Mouse (Mus musculus): ENCODE measurements around the gene Tada2a.

Gene Tada2a

DNA sequence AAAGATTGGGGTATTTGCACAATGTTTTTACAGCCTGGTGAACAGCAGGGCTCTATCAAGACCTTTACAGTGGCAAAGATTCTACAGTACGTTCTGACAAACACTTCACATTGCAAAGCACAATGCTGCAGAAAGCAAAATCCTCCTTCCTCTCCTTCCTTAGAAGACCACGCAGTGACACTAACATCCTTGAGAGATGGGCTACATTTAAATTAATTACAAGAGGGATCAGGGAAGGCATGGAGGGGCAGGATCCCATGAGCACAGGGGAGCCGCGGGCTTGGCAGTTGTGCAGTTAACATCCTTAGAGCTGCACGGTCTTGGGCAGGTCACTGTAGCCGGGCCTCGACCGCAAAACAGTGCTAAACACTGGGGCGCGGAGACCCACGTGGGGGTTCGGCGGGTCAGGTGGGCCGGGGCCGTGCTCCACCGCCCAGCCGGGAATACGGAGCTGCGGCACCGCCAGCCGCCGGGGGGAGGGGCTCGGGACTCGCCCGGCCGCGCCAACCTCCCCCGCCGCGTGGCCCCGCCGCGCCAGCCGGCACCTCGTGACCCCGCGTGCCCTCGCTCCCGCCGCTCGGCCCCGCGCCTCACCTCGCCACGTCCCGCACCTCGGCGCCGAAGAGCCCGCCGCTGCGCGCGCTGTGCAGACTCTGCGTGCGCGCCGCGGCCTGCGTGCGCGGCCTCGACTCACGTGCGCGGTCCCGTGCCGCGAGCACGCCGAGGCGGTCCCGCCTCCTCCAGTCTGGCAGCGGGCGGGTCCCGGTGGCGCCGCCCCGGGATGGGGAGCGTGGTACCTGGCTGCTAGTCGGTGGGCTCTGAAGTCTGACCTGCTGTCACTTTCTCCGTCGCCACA is at the start of gene Tada2a, which contains the start of gene Acaca:
Gene Tada2a, minus strand, starts transcription at position 658 of the 856 bp plus-strand sequence.
Gene Acaca, plus strand, starts transcription at position 730 of the 856 bp plus-strand sequence.
- peak; percentile 88 to 93 for DNase-seq

DNA sequence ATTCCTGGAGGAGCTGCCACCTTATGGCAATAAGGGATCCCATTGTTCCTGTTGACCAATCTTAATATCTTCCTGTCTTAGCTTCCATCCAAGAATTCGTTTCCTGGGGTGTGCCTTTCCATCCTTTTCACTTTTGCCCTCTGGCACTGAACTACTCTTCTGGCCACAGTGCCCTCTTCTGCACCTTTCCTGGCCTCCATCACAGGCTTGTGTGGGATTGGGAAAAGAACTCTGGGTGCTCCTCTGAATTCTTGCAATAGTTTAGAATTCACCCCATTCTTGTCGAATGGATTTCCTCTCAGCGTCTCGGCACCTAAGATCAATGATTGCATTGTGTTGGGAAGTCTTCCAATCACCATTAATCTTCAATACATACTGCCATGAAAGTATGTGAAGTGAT is 49.2 kb upstream of the Tada2a start:
- DNase-seq, result no peak

DNA sequence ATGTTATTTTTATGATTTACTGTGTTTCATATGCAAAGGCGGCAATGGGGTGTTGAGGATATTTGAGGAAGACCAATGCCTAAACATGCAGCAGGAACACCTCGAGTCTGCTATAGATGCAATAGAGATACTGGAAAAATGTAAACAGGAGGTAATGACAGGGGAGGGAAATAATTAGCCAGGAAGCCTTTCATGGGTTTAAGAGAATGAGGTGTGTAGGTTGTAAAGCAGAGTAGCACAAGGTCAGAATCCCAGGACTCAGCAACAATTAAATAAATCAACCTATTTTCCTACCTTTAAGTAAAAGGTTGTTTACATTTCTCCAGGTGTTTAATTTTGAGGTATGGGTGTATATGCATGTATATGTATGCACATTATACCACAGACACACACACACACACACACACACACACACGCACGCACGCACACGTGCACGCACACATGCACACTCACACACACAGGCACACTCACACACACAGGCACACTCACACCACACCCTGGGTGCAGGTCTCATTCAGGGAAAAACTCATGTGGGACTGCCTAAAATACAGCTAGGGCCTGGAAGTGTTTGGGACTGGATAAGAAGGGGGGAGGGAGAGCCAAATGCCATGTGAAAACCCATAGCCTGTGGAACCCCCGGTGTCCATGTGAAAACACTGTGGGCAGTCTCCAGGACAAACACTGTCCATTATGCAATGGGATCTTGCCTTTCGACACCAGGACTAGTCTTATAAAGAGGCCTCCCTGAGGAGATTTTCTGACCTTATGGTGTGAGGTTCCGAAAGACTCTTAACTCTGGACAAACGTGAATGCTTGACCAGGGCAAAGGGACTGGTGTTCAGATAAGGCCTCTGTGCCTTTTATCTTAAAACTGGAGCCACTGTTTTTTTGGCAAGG is 43.4 kb upstream of the Tada2a start:
- DNase-seq, result no peak

DNA sequence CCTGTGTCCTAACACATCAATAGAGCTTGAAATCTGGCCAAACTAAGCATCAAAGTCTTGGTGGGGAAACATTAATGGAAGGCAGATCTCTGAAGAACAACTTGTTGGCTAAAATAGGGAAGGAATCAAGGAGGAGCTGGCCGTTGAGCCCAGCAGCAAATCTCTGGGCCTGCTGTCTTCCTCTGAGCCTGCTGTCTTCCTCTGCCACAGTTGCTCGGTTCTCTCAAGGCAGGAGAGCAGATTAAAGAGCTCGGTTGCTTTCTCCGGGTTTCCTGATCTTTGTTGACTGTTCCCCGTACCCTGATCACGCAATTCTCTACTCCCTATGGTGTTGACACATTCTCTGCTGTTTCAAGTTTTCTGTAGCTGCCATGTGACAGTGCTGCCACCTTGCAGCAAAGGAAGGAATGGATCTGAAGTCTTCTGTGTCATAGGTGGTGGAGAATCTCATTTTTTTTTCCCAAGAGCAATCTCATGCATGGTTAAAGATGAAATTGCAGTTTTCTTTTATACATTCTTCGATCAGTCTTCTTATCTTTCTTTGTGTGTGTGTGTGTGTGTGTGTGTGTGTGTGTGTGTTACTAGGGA is 39.4 kb upstream of the Tada2a start:
- peak; percentile 47 to 54 for DNase-seq

DNA sequence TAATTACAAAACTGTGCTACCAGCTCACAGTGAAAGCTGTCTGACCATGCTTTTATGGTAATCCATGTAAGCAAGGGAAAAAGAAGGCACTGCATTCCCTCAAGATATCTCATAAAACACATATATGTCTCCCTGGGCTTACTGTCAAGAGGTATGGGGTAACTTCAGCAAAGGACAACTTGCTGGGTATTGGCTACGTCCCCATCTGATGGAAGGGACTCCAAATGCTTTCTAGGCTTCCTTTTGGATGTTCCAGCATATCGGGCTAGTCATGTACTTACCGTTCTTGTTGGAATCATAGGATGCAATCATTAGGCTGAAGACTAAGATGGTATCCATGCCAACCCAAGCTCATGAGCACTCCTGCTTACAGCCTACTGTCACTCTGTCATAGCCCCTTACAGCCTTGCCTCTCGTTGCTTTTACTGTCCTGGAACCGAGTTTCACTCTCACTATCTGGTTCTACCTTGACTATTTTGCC is 37.7 kb upstream of the Tada2a start, which contains the start of gene Gm11437:
Gene Gm11437, minus strand, starts transcription at position 431 of the 481 bp plus-strand sequence.
- DNase-seq, result no peak

DNA sequence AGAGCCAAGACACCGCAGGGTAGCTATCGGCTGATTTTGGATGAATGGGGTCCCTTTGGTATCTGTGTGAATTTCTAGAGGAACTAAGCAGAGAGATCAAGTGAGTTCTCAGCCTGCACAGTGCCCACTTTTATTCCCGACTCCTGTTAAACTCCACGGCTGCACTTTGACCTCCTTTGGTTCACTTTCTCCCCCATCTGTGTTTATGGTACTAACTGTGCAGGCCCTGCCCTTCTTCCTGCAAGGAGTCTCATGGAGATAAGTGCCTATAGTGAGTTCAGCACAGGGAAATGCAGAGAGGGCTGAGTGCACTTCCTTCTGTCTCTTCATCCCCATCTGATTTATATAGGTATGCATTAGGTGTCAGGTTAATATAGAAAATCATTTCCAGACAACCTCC is 35.2 kb upstream of the Tada2a start:
- DNase-seq, result no peak

DNA sequence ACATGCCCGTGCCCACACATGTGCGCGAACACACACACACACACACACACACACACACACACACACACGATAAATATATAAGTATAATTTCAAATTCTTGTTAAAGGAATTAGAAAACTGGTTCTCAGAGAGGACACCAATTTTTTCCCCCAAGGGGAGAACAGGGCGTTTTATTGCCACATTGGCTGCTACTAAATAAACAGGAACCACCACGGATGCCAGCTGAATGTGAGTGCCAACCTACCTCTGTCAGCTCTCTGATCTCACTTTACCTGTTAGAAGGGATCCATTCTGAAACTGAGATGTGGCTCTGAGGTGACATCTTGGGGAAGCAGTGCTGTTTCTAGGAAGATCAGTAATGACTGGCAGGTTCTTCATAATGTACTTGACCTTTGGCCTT is 34.7 kb upstream of the Tada2a start:
- no peak for DNase-seq

DNA sequence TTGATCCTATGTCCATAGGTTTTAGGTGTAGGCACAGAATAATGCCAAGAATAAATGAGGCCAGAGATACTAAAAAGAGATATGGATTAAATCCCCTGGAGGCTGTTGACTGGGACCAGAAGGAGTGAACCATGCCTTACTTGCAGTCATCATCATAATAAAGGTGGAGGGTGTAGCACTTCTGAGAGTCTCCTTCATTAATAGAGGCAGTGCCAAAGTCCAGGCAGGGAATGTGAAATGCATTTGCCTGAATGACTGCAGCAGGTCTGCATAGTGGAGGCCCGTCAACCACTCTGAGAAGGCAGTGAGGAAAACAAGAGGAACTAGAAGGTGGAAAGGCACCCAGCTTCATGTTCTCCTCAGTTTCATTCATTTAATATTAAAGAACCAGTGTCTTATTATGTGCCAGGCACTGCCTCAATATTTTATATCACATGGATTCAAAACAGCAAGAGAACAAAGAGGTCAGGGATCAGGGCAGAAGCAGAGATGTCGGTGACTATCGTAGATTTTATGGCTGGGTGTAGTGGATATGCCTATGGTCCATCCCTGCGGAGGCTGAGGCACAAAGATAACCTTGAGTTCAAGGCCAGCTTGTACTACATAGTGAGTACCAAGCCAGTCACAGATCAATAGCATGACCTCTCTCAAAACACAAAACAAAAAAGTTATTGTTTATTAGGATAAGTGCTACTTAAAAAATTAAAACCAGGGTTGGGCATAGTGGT is 27.3 kb upstream of the Tada2a start:
- DNase-seq, result no peak

DNA sequence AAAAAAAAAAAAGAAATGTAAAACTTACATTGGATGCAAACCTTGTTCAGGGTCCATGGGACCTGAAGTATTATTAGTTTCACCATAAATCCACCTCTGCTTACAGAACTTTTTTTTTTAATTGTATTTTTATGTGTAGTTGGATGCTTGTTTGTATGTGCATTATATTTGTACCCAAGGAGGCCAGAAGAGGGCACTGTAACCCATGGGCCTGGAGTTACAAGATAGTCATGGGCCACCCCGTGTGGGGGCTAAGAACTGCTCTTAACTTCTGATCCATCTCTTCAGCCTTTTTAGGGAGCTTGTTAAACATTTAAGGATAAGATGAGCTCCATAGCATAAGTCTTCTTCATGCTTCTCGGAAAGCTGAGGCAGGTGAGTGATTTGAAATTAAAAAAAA is 21.5 kb upstream of the Tada2a start:
- peak in 1 of 2 experiments; percentile 19 for DNase-seq

DNA sequence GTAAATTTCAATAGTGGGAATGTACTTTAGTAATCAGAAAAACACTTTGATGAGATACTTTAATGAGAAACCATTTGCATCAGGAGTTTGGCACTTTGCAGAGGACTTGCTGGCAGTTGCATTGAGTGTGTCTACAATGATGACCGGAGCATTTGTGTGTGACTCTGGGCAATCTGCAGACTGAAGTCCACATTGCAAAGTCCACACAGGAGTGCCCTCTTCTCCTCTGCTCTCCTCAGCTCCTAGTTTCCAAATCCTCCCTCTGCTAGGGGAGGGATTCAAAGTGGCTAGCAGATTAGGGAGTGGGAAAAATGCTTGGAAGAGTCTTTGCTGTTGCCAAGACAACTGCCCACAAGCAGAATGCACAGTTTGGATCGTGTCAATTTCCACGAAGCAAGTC is 16.7 kb upstream of the Tada2a start:
- DNase-seq, result no peak

DNA sequence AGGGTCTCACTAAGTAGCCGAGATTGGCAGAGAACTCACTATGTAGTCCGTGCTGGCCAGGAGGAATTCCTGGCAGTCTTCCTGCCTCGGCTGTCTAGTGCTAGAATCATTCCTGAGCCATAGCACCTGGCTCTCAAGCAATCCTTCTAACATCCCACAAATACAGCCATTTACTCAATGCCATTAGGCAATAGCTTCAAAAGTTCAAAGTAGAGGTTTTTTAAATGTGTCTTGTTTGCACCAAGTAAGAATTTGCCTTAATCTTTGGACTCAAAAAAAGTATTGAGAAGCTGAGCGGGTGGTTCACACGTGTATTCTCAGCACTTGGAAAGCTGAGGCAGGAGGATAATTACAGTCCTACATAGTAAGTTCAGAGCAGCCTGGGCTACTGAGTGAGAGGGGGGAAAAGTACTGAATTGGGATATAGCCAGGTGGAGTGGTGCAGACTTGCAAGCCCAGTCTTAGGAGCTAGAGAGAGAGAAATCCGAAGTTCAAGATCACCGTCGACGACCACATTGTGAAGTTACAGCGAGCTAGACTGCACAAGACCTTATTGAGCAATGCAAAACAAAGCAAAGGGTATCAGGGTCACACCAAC is 15.9 kb upstream of the Tada2a start:
- DNase-seq, result no peak

DNA sequence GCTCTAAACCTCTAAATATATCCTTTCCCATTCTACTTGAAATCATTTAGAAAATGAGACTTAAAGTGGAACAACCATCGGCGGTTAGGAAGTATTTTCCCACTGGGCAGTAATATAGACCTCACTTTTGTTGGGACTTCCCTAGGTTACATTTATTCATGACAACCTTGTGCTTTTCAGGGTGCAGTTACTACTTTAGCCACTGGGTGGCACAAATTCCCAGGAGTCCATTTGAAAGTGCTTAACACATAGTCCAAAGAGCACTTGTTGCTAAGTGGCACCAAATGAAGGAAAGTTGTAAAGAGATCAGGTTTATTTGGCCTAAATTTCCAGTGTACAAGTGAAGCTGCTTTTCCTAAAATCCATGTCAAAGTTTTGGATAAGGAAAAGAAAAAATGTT is 12.4 kb upstream of the Tada2a start:
- DNase-seq, result peak; percentile 58 to 67

DNA sequence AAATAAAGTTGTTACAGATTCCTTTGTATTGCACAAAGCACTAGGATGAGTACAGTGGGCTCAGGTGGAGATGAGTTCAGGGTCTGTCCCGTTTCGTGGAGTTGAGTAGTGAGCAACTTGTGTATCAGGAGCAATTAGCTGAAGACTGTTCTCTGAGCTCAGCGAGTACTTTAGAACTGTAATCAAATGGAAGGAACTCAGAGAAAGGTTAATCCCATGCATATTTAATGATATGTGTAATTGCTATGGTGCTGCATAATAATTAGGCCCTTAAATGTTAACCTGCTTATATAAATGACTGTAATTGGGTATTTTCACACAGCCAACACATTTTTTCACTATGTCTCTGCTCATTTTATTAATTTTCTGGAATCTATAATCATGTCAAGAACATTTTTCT is 7.1 kb upstream of the Tada2a start:
- no peak for DNase-seq

DNA sequence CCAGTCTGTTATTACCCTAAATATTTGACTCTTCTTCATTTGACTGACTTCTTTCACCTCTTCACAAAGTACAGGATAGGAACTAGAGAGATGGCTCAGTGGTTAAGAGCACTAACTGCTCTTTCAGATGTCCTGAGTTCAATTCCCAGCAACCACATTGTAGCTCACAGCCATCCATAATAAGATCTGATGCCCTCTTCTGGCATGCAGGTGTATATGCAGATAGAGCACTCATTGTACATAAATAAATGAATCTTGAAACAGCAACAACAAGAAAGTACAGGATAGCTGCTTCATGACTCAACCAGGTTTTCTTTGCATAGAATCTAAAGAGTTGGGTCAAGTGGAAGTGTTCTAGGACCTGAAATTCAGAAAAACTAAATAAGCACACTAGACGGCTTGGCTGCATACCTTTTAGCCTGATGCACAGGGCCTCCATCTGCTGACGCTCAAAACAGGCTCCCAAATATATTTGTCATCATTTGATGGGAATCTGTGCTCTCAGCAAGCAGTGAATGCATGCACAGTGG is 5.0 kb upstream of the Tada2a start:
- DNase-seq, result no peak

DNA sequence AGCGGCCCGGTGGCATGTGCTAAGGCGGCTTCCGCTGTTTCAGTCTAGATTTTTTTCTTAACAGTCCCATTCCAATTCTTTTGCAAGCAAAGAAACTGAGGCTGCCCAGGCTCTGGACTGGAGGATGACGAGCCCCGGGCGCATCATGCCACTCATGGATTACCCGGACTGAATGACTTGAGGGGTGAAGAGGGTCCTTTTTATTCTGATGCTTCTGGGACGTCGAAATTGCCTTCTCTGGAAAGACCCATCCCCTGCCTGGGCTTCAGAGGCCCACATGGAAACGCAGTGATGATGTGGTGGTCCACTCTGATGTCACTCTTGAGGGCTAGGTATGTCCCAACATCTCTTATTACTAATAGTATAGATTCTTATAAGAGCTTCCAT is 392 bp upstream of the Tada2a start:
- no peak for DNase-seq

DNA sequence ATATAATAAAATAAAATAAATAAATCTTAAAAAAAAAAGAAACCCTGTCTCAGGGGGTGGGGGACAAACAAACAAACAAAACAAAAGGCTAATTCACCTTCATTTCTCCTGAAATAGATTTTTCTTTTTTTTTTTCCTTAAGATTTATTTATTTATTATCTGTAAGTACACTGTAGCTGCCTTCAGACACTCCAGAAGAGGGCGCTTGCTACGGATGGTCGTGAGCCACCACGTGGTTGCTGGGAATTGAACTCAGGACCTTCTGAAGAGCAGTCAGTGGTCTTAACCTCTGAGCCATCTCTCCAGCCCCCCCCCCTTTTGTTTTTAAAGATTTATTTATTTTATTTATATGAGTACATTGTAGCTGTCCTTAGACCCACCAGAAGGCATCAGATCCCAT is 1.4 kb downstream of the Tada2a start:
- DNase-seq, result peak; percentile 10 to 22

DNA sequence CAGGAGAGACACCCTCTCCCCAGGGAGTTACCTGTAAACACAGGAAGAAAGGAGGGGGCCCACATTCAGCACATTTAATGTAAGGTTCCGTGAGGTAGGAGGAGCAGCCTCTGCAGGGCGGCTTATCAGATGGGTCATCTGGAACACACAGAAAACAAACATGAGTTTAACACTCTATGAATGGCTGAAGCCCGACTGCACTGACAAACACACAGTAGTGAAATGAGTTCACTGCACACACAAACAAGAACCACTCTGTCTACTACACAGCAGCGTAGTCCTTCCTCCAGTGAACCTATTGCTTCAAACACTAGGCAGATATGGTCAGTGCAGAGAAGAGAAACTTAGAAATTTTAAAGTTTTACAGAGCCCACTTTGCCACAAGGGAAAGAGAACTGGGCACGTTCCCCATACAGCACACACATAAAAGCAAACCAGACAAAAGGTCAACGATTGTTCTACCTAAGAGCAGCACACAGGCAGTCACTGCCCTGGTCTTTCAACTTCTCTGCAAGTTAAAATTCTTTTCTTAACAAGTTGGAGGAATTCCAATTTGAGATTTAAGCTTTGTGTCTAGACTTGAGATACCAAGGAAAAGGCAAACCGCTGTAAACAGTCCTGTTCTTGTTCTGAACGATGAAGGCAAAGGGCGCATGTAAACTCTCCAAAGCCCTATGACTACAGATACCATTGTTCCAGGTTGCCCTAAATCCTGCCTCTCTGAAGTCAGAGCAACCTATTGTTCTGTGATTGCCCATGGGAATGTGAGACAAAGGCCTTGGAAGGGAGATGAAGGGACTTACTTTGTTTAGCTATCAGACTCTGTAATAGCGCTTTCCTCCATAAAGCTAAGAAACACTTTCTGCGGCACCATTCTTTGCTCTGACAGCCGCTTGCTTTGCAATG is 8.1 kb downstream of the Tada2a start:
- DNase-seq, result no peak

DNA sequence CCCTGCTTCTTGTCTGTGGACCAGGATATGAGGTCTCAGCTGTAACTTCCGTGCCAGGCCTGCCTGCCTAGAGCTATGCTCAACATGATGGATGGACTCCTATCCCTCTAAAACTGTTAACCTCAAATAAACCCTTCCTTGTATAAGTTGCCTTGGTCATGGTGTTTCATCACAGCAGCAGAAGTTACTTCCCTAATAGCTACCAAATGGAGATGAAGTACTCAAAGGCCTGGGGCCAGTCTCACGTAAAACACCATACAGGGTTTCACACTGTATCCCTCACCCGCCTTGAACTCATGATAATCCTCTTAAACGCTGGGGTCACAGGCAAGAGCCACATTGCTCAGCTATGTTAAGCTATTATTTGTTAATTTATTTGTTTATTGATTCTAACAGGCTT is 12.0 kb downstream of the Tada2a start:
- no peak for DNase-seq

DNA sequence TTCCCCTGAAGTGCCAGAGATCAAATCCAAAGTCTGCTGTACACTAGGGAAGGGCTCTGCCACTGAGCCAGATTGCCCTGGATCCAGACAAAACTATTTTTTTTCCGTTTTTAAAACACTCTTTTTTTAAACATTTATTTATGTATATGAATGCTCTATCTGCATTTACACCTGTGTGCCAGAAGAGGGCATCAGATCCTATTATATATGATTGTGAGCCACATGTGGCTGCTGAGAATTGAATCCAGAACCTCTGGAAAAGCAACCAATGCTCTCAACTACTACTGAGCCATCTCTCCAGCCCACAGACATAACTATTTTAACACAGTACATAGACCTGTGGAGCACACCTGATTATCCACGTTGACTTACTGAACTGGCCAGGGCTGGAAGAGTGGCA is 13.2 kb downstream of the Tada2a start:
- no peak for DNase-seq

DNA sequence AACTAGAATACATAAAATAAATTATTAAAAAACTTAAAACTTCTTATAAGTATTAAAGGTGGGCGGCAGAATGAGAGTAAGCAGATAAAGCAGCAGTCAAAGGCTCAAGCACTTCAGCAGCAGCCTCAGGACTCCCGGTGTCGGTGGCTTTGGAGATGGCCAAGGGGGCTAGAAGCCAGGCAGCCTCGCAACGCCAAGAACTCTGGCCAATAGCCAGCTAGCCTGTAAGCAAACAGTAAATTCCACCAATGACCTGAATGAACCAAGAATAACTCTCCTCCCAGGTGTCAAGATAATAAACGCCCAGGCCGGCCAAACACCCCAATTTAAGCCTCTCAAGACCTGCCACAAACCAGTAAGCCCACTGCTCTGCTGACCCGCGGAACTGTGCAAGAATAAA is 13.8 kb downstream of the Tada2a start:
- peak; percentile 56 to 64 for DNase-seq

DNA sequence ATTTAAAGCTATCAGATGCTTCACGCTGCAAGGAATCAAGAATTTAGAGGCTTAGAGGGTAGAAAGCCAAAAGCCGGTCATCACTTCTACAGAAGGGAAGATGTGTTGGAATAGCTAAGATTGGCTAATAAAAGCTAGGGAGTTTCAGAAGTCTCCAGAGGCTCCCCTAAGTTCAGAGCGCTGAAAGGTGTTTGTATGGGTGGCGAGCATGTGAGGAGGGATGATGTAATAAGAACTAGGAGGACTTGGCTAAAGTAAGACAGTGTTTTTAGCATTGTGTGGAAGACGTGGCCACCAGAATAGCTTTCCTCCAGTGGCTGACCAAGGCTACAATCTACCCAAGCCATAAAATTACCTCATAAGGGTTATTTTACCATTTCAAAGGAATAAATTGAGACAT is 15.8 kb downstream of the Tada2a start:
- DNase-seq, result no peak
